ENCODE assay signal across 12 mouse cellular contexts in genomic region chr14:34085731-34086130, GRCm38 (mm10). TPM values are rescaled to one million over a fixed set of nuclear protein-coding genes. Genes with fewer than 3 reads are reported as not detected.
DNase-seq lines count a peak whose midpoint lies in the region; ATAC-seq and TF ChIP-seq lines count a peak whose summit lies in the region.
"Had no signal": no experiment of that assay in that cellular context is flagged by ENCODE, and none has a peak within 500 bp of the region (broad histone marks: within the 10 kb centered on the region; RNA-seq: fewer than 3 reads in every experiment).

Gene Anxa8 (plus strand): TSS chr14:34085981.

- no peaks in the 10 kb centered on the region for H3K36me3 ChIP-seq in ES-Bruce4 (ENCODE audit: control insufficient read depth, insufficient read depth, low read length, poor library complexity, severe bottlenecking)
- no peaks in the 10 kb centered on the region for H3K36me3 ChIP-seq in myocyte (ENCODE audit: control insufficient read depth, insufficient read depth)
- no peaks in the 10 kb centered on the region for H3K36me3 ChIP-seq in hindbrain, embryonic 12.5 days
- H3K36me3 ChIP-seq in heart, embryonic 10.5 days: no peaks in the 10 kb centered on the region
- H3K36me3 ChIP-seq: G1E; lung, embryonic 15.5 days had no signal

- no peak for TF ChIP-seq POLR2A in ES-Bruce4 (IDR thresholded peaks at IDR 0.05; ENCODE audit: insufficient read depth, low read length)
- peak; percentile 42 for TF ChIP-seq POLR2A in myocyte (IDR thresholded peaks at IDR 0.05; ENCODE audit: insufficient read length, low read depth)

- no peak for ATAC-seq in hindbrain, embryonic 12.5 days (ENCODE audit: low FRiP score)
- ATAC-seq: forebrain, embryonic 13.5 days had no signal

- peaks cover 4% of the 10 kb centered on the region for H3K79me2 ChIP-seq in myocyte (ENCODE audit: control insufficient read depth, insufficient read depth)

- TF ChIP-seq CTCF in ES-Bruce4 (IDR thresholded peaks at IDR 0.05; ENCODE audit: low read depth, low read length): no peak

- H3K4me3 ChIP-seq in ES-Bruce4 (ENCODE audit: low read depth, low read length) (no peak within 1 kb of the TSS), myocyte (peak within 1 kb of the TSS; percentile 16)
- no peak within 1 kb of the TSS for H3K4me3 ChIP-seq in hindbrain, embryonic 12.5 days
- H3K4me3 ChIP-seq in heart, embryonic 10.5 days: no peak within 1 kb of the TSS
- H3K4me3 ChIP-seq: forebrain, embryonic 13.5 days; lung, embryonic 15.5 days had no signal

- peaks cover 8% of the 10 kb centered on the region for H3K4me1 ChIP-seq in ES-Bruce4 (ENCODE audit: control insufficient read depth, insufficient read depth, low read length)
- no peaks in the 10 kb centered on the region for H3K4me1 ChIP-seq in hindbrain, embryonic 12.5 days
- no peaks in the 10 kb centered on the region for H3K4me1 ChIP-seq in heart, embryonic 10.5 days
- H3K4me1 ChIP-seq: forebrain, embryonic 13.5 days had no signal

- no peak within 1 kb of the TSS for H3ac ChIP-seq in myocyte (ENCODE audit: control insufficient read depth, insufficient read length)

- 17% methylated on average over 4 of the region's 4 CpGs for WGBS in large intestine, adult 2 months
- WGBS in hindbrain, embryonic 12.5 days: 76% methylated on average over 4 of the region's 4 CpGs
- 62% methylated on average over 4 of the region's 4 CpGs for WGBS in heart, embryonic 10.5 days

- no peak within 1 kb of the TSS for H3K9ac ChIP-seq in ES-Bruce4 (ENCODE audit: low read depth, poor library complexity, severe bottlenecking)
- H3K9ac ChIP-seq in hindbrain, embryonic 12.5 days: no peak within 1 kb of the TSS
- H3K9ac ChIP-seq: forebrain, embryonic 13.5 days; hindbrain, embryonic 14.5 days; lung, embryonic 15.5 days had no signal

- H3K4me2 ChIP-seq in myocyte (ENCODE audit: low read depth): peak within 1 kb of the TSS; percentile 78
- no peak within 1 kb of the TSS for H3K4me2 ChIP-seq in hindbrain, embryonic 12.5 days (replicated peaks)
- H3K4me2 ChIP-seq: forebrain, embryonic 13.5 days; heart, embryonic 11.5 days; hindbrain, embryonic 14.5 days; lung, embryonic 15.5 days had no signal

- peak within 1 kb of the TSS; percentile 42 for H3K27ac ChIP-seq in ES-Bruce4 (ENCODE audit: insufficient read depth, low read length)
- H3K27ac ChIP-seq in hindbrain, embryonic 12.5 days: no peak within 1 kb of the TSS
- H3K27ac ChIP-seq in heart, embryonic 10.5 days: no peak within 1 kb of the TSS
- H3K27ac ChIP-seq: forebrain, embryonic 13.5 days; hindbrain, embryonic 14.5 days; lung, embryonic 15.5 days had no signal

- no peaks in the 10 kb centered on the region for H3K9me3 ChIP-seq in ES-Bruce4 (replicated peaks; ENCODE audit: control insufficient read depth, insufficient read depth, low read length, poor library complexity, severe bottlenecking)
- H3K9me3 ChIP-seq in hindbrain, embryonic 12.5 days (replicated peaks): no peaks in the 10 kb centered on the region
- H3K9me3 ChIP-seq in heart, embryonic 10.5 days: no peaks in the 10 kb centered on the region
- H3K9me3 ChIP-seq: forebrain, embryonic 13.5 days; G1E; lung, embryonic 15.5 days had no signal

- DNase-seq in 3T3-L1 (ENCODE audit: low read depth, low spot score): peak; percentile 29
- peak; percentile 61 for DNase-seq in large intestine, adult 2 months (ENCODE audit: low read depth, low spot score)
- DNase-seq in cerebellum, adult 9-10 months: no peak
- DNase-seq in heart, embryonic 10.5 days (ENCODE audit: low spot score): no peak

- H3K27me3 ChIP-seq in ES-Bruce4 (ENCODE audit: control insufficient read depth, insufficient read depth, low read length, poor library complexity, severe bottlenecking) (no peaks in the 10 kb centered on the region), myocyte (ENCODE audit: control insufficient read depth, insufficient read depth, insufficient read length) (no peaks in the 10 kb centered on the region)
- H3K27me3 ChIP-seq in hindbrain, embryonic 12.5 days: 0 out of 2 replicates have a peak, but pooled peaks cover 4% of the 10 kb centered on the region
- peaks cover 36% of the 10 kb centered on the region; the same call in 1 of the 2 replicates for H3K27me3 ChIP-seq in heart, embryonic 10.5 days (ENCODE audit: insufficient read depth, poor library complexity, severe bottlenecking)
- H3K27me3 ChIP-seq: lung, embryonic 15.5 days had no signal

- peak; percentile 54; the same call in 1 of the 2 replicates for TF ChIP-seq EP300 in ES-Bruce4 (IDR thresholded peaks at IDR 0.05; ENCODE audit: insufficient read depth, low read depth, low read length)

TF ChIP-seq in myocyte, 11 proteins besides CTCF, POLR2A, EP300 and RAD21:
- TF ChIP-seq MYOG (IDR thresholded peaks at IDR 0.05; ENCODE audit: control insufficient read depth in 1 of 3, insufficient read depth in 1 of 3, insufficient read length in 2 of 3, low read depth in 2 of 3): no peak
- no peak for TF ChIP-seq MAX (IDR thresholded peaks at IDR 0.05; ENCODE audit: low read depth)
- TF ChIP-seq MYOD1 (IDR thresholded peaks at IDR 0.05; ENCODE audit: control insufficient read depth in 1 of 3, insufficient read length in 2 of 3, low read depth in 2 of 3): no peak
- TF ChIP-seq CEBPB (IDR thresholded peaks at IDR 0.05; ENCODE audit: insufficient read depth, poor library complexity, severe bottlenecking): no peak
- TF ChIP-seq E2F4 (IDR thresholded peaks at IDR 0.05; ENCODE audit: insufficient read depth): no peak
- TF ChIP-seq SRF (IDR thresholded peaks at IDR 0.05; ENCODE audit: control insufficient read depth, insufficient read length, low read depth): no peak
- TF ChIP-seq POLR2AphosphoS2 (IDR thresholded peaks at IDR 0.05; ENCODE audit: insufficient read length, low read depth): no peak
- TF ChIP-seq TCF3 (IDR thresholded peaks at IDR 0.05; ENCODE audit: insufficient read length, low read depth): no peak
- TF ChIP-seq TCF12 (IDR thresholded peaks at IDR 0.05; ENCODE audit: insufficient read depth, poor library complexity, severe bottlenecking): no peak
- TF ChIP-seq REST (IDR thresholded peaks at IDR 0.05; ENCODE audit: insufficient read depth, insufficient read length): no peak
- no peak for TF ChIP-seq USF1 (IDR thresholded peaks at IDR 0.05; ENCODE audit: low read depth)

RNA-seq across cellular contexts. Expression of gene Anxa8, which starts in this region (rescaled TPM):
- polyA plus RNA-seq in ES-Bruce4 (2011; ENCODE audit: insufficient read depth, insufficient read length, low read depth, missing spikeins): 23.3 and 24.6 TPM in 2 replicates
- polyA plus RNA-seq in large intestine, adult 2 months (2012; rRNA removed): 0.49 and 0.69 TPM in 2 replicates
- 85.0 TPM for polyA plus RNA-seq in myocyte (2012; fragmentation: generic; extraction: Trizol)
- 1.1 and 1.3 TPM in 2 replicates for polyA plus RNA-seq in hindbrain, embryonic 12.5 days (2016; fragmentation: Nextera tagmentation; extraction: Ambion mirVana)
- polyA plus RNA-seq in heart, embryonic 10.5 days (2016; fragmentation: Nextera tagmentation; extraction: Ambion mirVana): 0.49 and 0.53 TPM in 2 replicates
- polyA plus RNA-seq: forebrain, embryonic 13.5 days; G1E had no signal

Comparison
In these comparisons a context has a peak if more than half of its experiments do, and no peak if none do; other contexts are left out.
1. RNA of gene Anxa8 (polyA plus RNA-seq): 85.0 TPM in myocyte (single experiment) and 23.3 to 24.6 TPM in ES-Bruce4; 1.1 to 1.3 TPM in hindbrain, embryonic 12.5 days, 0.49 to 0.69 TPM in large intestine, adult 2 months and 0.49 to 0.53 TPM in heart, embryonic 10.5 days; every median in the first group is over 10 times any median in the second.
2. Peak in DNase-seq in large intestine, adult 2 months; RNA of the gene not detected or under 1 TPM.